Mouse (Mus musculus): ENCODE results near the gene Ttyh1.

Gene Ttyh1

DNA sequence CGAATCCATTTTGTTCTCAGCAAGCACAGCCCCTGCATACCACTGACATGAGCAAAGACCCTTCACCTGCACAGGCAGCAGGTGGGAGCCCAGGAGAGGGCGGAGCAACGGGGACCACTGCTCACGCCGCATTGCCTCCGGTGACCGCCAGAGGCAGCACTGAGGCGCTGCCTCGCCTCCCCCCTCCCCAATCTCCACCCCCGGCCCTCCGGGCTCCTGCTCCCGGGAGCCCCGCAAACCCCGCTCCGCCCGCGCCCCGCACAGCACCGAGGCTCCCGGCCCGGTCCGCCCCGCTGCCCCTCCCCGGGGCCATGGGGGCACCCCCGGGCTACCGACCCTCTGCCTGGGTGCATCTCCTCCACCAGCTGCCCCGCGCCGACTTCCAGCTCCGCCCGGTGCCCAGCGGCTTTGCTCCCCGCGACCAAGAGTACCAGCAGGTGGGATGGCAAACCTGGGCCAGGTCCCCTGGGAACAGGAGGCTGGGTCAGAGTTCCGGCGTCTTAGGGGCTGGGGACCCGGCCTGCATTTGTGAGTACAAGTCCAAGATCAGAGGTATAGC, at the start of gene Ttyh1:
Gene Ttyh1 (plus strand): TSS at position 65 of the 559 bp plus-strand sequence.
- DNase-seq = peak; percentile 78

DNA sequence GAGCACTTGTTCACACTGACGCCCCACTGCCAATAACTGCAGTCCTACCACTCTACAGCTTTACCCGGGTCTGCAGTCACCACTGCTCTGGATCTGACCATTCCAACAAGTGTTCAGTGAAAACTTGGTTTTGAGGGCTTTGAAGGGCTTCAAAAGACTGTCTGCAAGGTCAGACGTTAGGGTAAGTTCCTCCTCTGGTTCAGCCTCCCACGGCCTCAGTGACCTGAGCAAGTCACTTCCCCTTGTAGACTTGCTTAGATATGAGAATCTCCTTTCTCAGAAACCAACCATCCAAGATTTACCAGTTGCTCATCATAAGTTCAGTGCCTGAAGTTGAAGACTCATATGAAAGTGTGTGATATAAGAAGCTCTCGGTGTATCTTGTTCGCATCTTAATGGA, 48.1 kb upstream of the Ttyh1 start:
- no peak for DNase-seq

DNA sequence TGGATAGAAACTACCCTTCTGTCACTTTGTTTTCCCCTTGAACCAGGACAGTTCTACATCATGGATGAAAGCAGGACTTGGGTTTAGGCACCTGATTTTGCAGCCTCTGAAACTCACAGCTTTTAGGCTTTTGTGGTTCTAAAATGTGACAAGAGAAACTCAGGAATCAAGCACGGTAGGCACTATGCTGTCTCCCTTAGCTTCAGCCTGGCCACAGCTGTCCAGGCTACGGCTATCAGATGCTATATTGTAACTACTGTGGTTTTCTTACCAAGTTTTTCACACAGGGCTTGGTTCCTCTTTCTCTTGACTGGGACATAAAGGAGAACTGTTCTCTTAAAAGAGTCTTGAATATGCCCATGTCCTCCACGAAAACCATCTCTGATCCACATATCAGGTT, 46.1 kb upstream of the Ttyh1 start:
- DNase-seq = no peak

DNA sequence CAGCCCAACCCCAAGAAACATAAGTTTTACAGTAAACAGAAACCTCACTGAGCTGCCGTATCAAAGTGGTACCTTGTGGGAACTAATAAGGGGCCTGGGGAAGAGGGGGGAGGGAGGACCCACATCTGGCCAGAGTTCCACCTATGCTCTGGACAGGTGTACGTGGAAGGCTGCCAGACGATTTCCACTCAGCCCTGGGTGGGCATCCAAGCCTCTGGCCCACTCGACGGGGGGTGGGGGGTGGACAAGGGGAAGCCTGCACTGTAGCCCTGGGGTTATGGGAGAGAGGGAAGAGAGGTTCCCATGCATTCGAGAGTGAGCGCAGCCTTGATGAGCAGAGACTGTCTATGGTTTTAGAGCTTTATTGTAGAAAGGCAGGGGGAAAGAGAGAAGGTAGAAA, 39.7 kb upstream of the Ttyh1 start:
- DNase-seq = no peak

DNA sequence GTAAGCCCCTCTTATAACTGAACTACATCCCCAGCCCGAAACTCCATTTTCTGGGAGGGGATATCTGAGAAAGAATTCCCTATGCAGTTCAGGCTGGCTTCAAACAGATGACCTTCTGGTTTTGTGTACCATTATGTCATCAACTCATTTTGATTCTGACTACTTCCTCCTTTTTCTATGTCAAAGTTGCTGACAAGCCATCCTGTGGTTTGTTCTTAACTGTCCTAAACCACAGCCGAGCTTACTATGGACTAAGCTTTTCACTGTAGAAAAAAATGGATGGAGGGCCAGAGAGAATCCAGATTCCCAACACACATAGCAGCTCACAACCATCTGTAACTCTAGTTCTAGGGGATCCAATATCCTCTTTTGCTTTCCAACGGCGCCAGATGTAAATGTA, 38.7 kb upstream of the Ttyh1 start:
- no peak for DNase-seq

DNA sequence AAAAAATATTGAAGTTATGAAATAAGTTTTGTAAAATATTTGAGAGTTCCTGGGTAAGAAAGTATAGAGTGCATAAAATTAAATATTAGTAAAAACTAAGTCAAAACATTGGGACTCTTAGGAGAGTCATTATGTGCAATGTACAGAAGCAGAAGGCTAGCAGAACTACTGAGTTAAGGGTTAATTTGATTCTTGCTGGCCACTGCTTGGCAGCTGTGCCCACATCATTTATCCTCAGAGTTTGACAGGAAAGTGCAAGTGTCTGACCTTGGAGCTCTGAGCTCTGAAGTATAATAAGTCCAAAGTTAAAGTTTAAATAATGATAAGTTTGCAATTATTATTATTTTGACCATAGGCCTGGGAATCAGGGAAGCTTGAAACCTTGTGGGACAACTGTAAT, 37.5 kb upstream of the Ttyh1 start:
- DNase-seq = no peak

DNA sequence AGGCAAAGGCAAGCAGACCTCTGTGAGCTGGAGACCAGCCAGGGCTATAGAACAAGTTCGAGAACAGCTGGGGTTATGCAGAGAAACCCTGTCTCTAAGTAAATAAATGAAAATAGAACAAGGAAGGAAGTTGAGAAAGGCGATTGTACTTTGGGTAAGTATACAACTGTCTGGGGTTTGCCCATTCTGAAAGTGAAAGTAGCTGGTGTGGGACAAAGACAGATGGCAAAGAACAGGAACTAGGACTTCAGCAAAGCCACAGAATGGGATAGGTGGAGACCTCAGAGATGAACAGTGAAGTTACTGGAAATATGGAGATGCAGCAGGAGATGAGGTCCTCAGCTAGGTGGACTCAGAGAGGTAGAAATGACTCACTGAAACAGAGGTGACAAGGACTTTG, 36.4 kb upstream of the Ttyh1 start:
- DNase-seq = no peak

DNA sequence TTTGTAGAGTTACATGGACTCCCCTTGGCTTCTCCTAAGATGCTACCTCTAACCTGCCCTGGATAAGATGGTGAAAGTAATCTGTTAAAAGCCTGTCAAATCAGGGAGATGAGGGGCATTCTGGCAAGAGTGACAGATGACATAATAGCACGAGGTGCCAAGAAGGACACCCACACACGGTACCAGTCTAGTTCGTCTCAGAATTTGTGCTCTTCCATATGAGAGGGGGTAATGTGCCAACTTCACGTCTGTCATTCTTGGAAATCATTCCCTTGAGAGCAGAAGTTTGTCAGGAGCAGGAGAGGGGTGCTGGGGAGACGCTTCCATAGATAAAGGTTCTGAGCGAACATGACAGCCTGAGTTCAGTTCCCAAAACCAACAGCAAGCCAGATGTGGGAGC, 35.0 kb upstream of the Ttyh1 start:
- no peak for DNase-seq

DNA sequence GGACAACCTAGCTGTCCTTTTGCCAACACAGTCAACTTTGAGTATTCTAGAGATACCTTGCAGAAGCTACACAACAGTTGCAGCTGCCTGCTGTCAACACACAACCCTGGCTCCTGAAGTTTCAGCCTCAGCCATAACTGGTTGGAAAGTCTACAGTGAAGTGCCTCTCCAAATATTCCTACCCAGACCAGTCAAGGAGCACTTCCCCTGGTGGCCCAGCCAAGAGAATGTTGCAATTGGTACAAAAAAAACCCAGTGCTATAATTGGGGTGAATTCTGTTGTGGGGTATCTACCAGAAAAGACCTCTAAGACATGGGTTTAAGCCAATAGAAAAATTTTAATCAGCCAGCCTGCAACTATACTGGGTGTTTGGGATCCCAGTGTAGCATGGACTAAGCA, 33.6 kb upstream of the Ttyh1 start:
- DNase-seq = no peak

DNA sequence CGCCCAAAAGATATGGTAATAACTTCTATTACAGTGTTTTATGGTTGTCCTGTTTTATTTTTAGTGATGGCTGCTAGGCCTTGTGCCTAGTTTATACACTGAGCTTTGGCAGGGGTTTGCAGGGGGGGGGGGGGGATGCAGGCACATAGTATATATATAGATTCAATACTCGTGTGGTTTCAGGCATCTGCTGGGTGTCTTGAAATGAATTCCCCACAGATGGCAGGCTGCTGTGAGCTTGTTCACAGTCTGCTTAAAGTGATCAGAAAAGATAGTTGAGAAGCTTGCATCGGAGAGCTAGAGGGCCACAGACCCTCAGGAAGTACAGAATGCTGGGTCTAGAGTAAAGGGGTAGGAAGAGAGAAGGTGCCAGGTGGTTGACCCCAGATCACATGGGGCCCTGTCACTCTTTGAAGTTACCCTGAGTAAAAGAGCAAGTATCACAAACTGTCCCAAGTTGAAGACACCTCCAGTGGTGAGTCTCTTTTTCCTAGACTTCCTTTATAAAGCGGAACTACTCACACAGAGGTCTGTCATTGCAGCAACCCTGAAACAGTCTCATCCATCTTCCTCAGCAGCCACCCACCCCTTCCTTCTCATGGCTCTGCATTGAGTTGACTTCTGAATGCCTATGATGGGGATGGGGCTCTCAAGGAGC, 31.8 kb upstream of the Ttyh1 start:
- no peak for DNase-seq

DNA sequence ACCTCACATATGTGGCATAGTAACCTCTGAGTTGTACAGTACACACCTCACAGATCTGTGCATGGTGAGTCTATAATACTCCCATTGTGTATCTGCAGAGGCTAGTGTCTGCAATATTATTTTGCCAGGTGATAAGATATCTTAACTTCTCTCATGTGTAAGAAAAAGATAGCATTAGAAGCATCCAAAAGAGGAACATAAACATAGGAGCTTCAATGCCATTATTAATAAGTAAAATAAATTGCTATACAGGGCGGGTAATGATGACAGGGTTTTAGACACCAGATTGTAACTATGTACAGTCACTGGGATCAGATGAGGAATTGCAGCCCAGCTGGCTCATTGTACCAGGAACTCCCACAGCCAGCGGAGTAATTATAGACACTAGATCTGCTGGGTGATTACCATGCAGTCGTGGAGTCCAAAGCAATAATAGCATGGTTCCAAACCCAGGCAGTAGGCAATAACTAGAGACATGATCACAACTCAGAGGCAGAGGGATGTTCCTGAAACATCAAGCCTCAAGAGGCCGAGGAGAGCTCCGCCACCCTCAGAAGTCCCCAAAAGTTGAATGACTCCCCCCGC, 31.2 kb upstream of the Ttyh1 start:
- DNase-seq = no peak

DNA sequence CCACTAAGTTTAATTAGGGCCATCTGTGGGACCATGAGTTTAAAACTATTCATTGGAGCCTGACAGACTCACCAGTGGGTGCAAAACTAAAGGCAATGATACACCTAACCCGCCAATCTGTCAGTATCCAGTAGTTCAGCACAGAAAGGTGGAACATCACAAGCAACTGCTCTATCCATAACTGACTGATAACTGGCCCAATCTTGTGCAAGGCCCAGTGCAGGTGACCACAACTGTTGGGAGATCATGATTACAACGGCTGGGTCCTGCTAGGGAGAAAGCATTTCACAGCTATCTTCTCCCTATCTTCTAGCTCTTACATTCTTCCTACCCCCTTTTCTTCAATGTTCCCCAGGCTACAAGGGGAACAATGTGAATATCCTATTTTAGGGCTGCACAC, 30.5 kb upstream of the Ttyh1 start:
- DNase-seq = no peak

DNA sequence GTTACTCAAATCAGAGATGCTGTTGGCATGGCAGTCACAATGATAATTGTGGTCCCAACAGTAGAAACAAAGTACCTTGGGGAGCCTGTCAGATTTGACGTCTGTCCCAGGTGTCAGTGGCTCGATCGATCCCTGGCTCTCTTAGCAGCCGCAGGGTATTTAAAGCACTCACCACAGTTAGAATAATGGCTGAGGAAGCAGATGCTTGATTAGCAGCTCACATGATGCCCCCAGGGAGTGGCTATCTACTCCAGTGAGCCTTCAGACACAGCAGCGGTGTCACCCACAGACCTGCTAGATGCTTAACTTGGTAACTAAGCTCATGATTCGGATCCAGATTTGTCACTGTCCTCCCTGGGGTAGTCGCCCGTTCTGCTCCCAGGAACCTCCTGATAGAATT, 28.0 kb upstream of the Ttyh1 start:
- DNase-seq = no peak

DNA sequence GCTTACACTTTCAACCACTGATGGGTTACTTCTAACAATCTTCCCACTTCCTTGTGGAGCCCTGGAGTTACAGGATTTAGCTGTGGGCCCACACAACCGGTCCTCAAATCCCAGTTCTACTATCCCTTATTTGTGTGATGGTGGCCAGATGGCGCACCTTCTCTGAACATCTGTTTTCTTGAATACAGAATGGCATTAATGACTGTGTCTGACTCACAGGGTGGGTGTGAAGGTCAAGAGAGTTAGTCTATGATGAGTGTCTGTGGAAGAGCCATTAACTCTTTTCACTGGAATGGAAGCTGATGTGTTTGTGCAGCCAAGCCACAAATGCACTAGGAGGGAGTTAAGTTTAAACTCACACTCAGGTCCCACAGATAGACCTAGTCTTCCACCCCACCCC, 20.9 kb upstream of the Ttyh1 start:
- no peak for DNase-seq

DNA sequence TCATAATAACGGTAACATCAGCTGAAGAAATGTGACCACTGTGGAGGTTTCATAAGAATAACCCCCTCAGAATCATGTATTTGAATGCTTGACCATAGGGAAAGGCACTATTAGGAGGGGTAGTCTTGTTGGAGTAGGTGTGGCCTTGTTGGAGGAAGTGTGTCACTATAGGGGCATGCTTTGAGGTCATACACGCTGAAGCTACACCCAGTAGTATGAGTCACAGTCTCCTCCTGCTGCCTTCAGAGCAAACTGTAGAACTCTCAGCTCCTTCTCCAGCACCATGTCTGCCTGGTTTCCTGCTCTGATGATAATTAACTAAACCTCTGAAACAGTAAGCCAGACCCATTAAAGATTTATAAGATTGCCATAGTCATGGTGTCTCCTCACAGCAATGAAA, 20.4 kb upstream of the Ttyh1 start:
- DNase-seq = no peak

DNA sequence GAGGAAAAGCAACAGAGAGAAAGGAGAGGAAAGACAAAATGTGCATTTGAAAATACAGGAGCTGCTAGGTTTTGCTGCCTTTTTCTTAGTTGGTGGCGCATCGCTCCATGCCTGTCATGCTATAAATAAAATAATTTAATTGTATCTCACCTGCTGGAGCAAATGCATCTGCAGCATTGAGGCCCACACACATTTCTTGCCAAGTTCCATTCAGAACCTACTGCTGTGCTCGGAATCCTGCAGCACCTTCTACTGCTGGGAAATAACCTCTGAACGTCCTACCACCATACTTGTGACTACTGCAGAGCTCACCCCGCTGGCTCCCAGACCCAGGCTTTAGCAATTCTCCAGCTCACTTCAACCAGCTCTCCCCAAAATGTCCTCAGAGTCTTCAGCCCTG, 18.1 kb upstream of the Ttyh1 start:
- no peak for DNase-seq

DNA sequence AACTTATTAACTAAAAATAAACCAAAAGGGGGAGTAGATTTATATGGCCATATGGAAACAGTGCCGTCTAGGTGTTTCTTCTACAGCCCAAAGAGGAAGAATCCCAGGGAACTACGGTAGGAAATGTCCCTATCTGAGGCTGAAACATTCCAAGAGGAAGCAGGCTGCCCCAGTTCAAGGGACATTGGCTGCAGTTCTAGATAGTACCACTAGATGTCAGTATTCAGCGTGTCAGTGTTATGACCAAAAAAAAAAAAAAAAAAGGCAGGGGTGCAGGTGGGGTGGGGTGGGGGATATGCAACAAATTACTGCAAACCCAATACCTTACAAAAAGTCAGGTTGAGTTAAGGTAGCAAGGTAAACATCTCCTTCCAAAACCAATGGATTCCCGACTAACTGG, 15.8 kb upstream of the Ttyh1 start:
- no peak for DNase-seq

DNA sequence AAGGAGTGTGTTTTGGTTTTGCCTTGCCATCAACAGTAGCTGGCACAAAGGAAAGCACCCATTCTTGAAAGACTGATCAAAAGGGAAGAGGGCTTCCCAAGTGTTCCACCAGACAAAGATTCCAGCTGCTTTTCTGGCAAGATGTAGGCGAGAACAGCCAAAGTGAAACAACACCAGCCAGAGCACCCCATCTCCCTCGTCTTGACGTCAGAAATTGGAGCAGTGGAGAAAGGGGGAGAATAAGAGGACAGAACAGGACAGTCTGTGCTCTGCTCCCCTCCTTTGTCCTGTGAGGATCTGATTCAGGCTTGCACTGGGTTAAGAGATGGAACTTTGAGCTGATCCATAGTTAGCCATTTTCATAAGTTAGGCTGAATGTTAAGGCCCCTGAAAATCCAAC, 7.4 kb upstream of the Ttyh1 start:
- DNase-seq = no peak

DNA sequence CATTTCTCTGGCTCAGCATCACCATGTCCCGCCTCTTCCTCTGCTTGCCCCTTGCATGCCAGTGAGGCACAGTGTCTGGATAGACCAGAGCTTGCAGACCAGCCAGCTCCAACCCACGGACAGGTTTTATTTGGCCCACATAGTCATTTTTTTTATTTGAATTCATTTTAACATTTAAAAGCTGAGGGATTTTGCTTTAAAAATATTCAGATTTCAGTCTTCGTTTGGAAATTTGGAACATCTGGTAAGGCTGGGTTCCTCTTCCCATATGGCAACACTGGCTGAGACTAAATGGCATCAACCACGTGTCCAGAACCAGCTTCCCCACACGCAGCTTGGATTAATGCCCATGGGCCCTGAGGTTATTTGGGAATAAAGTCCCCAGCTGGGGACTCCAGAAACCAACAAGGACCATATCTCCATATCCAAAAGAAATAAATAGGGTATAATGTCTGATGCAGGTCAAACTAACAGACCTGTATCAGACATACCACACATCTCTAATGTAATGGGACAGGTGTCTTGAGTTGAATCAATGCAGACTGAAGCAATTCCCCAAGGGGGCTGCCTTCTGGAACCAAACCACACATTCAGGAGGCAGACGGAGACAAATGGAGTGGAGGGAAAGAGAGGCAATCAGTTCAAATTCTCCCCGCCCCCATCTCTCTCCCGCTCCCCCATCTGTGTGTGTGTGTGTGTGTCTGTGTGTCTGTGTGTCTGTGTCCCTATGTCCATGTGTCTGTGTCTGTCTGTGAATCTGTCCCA, 2.0 kb upstream of the Ttyh1 start:
- no peak for DNase-seq

DNA sequence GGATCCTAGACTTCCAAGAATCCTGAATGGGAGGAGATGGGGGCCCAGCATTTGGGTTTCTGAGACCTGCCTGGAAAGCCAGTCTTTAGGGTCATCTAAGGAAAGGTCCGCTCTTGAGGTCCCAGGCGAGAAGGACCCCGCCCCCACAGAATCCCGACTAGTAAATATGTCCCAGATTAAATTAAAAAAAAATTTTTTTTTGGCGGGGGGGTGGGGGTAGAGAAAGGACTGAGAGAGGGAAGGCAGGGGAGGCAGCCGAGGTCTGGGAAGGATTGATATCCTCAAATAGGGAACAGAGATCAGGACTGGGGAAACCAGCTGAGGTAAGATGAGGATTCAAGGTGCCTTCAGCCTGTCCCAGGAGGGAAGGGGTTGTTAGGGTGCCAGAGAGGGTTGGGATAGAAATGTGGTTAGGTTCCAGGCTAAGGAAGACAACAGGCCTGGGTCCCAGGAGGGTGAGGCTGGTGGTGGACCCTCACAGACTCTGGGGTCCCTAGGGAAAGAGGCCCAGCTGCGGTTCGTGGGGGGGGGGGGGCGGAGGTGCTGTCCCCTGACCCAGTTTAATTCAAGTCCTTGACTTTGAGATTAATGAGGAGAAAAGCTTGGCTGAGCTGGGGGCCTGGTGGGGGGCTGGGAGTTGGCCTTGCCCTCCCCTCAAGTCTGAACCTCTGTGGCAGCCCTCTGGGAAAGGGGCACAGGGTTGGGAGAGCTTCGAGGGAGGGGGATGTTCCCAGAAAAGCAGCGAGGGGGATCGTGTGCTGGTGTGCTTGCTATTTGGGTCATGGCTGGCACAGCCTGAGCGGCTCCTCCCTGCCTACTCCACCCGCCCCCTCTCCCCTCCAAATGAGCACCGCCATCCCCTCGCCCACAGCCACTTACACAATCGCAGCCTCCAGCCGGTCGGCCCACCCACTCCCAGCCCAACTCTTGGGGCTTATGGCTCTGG, 1.0 kb downstream of the Ttyh1 start:
- no peak for DNase-seq

DNA sequence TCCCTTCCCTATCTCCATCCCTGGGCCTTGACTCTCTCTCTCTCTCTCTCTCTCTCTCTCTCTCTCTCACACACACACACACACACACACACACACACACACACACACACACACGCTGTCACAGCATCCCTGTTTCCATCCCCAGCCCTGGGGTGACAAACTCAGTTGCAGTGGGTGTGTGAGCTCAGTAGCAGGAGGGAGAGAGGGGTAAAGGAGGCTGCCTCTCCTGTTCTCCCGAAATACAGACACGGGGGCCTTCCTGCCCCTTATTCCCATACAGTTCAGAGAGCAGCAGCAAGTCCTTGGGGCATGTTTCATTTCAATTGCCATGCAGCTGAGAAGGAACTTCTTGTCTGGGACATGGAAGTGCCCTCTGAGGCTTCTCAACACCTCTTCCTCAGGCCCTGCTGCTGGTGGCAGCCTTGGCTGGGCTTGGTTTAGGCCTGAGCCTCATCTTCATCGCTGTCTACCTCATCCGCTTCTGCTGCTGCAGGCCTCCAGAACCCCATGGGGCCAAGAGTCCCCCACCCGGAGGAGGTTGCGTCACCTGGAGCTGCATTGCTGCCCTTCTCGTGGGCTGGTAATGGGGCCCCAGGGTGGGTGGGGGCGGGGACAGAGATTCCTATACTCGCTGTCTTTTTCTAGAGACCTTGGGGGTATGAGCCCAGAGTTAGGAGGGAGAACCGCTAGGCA, 3.0 kb downstream of the Ttyh1 start:
- no peak for DNase-seq

DNA sequence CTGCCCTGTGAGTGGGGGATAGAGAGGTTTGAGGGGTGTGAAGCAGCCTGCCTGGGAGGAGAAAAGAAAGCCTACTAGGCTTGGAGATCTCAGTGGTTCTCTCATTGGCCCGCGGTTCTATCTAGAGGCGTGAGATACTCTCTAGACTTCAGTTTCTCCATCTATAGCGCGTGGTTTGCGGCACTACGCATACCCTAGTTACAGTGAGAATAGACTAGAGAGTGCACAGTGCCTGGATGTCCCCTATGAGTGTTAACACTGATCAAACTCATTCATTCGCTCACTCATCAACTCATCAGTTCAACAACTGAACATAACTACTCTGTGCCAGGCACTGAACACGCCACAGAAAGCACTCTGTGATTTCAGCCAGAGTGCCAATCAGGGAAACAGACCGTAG, 3.6 kb downstream of the Ttyh1 start:
- DNase-seq = no peak

All from right cerebral cortex, postnatal 4 days (tissue).